Mouse (Mus musculus) olfactory bulb, adult 2 months (tissue): ENCODE measurements around the gene Rrnad1.

ENCODE experiments used
- CTCF ChIP-seq: fragments of 200-500 bp; IDR thresholded peaks from 2 replicates; pipeline ENCODE4 v1.5.1; 2012; ENCODE audit warnings: low read depth, mild to moderate bottlenecking, low read length, moderate library complexity; ENCODE audit not compliant: insufficient read depth
- POLR2A ChIP-seq: fragments of 200-500 bp; IDR thresholded peaks from 2 replicates; pipeline ENCODE4 v1.6.1; 2012; ENCODE audit warnings: mild to moderate bottlenecking, low read depth, low read length, moderate library complexity; ENCODE audit not compliant: insufficient read depth

- TF ChIP-seq CTCF = no peak
- no peak for TF ChIP-seq POLR2A
Measured at GRCm38 (mm10) chr3:87891481-87891880, 39.0 kb downstream of the Rrnad1 start.
